ENCODE assay signal across 10 mouse cellular contexts in genomic region chr15:78434896-78435520, GRCm38 (mm10). TPM values are rescaled to one million over a fixed set of nuclear protein-coding genes. Genes with fewer than 3 reads are reported as not detected.
DNase-seq lines count a peak whose midpoint lies in the region; ATAC-seq and TF ChIP-seq lines count a peak whose summit lies in the region.
"Had no signal": no experiment of that assay in that cellular context is flagged by ENCODE, and none has a peak within 500 bp of the region (broad histone marks: within the 10 kb centered on the region; RNA-seq: fewer than 3 reads in every experiment).

No protein-coding gene starts in this region.

- H3K4me3 ChIP-seq in stomach, postnatal 0 days (ENCODE audit: low read depth, low read length), result no peak overlapping the region
- H3K4me3 ChIP-seq: limb, embryonic 13.5 days had no signal

- WGBS in stomach, postnatal 0 days, result 38% methylated on average over 6 of the region's 6 CpGs

- no peak for ATAC-seq in stomach, postnatal 0 days (ENCODE audit: low FRiP score, low TSS enrichment)

- peak; percentile 75 for TF ChIP-seq CTCF in stomach, postnatal 0 days (IDR thresholded peaks at IDR 0.05; ENCODE audit: low read depth)

- peaks cover 7% of the 10 kb centered on the region; the same call in 1 of the 2 replicates for H3K36me3 ChIP-seq in stomach, postnatal 0 days (ENCODE audit: control insufficient read depth, insufficient read depth, low read length)

- no peaks in the 10 kb centered on the region for H3K9me3 ChIP-seq in stomach, postnatal 0 days (ENCODE audit: control insufficient read depth, low read length)
- H3K9me3 ChIP-seq: limb, embryonic 13.5 days had no signal

- DNase-seq in adrenal gland, postnatal 14 days, result peak; percentile 68
- no peak for DNase-seq in adrenal gland, postnatal 4 days (ENCODE audit: low spot score in 2 of 2)
- DNase-seq in left cerebral cortex, adult 18-20 months (ENCODE audit: low spot score in 2 of 2), result peak; percentile 58 to 62
- DNase-seq in left cerebral cortex, postnatal 36 days (ENCODE audit: low spot score in 2 of 2), result no peak
- peak; percentile 49 for DNase-seq in cerebellum, adult 9-10 months
- DNase-seq in left cerebral cortex, postnatal 10 days (ENCODE audit: extremely low spot score in 1 of 2, low spot score in 2 of 2), result peak; percentile 40 to 70
- no peak for DNase-seq in stomach, postnatal 0 days (ENCODE audit: low spot score)
- DNase-seq in urinary bladder, adult 18-20 months (ENCODE audit: low spot score in 2 of 2), result no peak

- TF ChIP-seq EP300 in stomach, postnatal 0 days (optimal IDR thresholded peaks at IDR 0.05), result no peak

- no peak overlapping the region for H3K9ac ChIP-seq in stomach, postnatal 0 days (ENCODE audit: low read length)
- H3K9ac ChIP-seq: limb, embryonic 13.5 days had no signal

- intact Hi-C loops in left cerebral cortex, postnatal 36 days (cut with DNase I), result loop anchor here (5.0 to 10.0 kb wide), 3 partner anchors 107 to 650 kb away; partner anchors contain the start of genes Eif3d and Sstr3
- intact Hi-C loops in left cerebral cortex, postnatal 10 days (cut with DNase I), result loop anchor here (5.0 kb wide), 1 partner anchor 178 kb away; no protein-coding TSS in a partner anchor

- H3K27me3 ChIP-seq in stomach, postnatal 0 days (ENCODE audit: control insufficient read depth, insufficient read depth, low read length), result no peaks in the 10 kb centered on the region

- peaks cover 3% of the 10 kb centered on the region; the same call in 1 of the 2 replicates for H3K4me1 ChIP-seq in stomach, postnatal 0 days (replicated peaks; ENCODE audit: control insufficient read depth, insufficient read depth)

- no peak overlapping the region for H3K27ac ChIP-seq in stomach, postnatal 0 days (replicated peaks)
- H3K27ac ChIP-seq: limb, embryonic 13.5 days had no signal

- no peak overlapping the region for H3K4me2 ChIP-seq in stomach, postnatal 0 days (replicated peaks; ENCODE audit: low read depth)
- H3K4me2 ChIP-seq: limb, embryonic 13.5 days had no signal

RNA-seq across cellular contexts. Expression of gene Kctd17, which starts 6.6 kb away (rescaled TPM):
- 83.4 and 88.8 TPM in 2 replicates for total RNA-seq in adrenal gland, postnatal 14 days (2021)
- total RNA-seq in adrenal gland, postnatal 4 days (2021), result 100 to 1,000 TPM; 107 to 113 TPM
- total RNA-seq in left cerebral cortex, adult 18-20 months (2021), result 100 to 1,000 TPM; 313 to 338 TPM
- 100 to 1,000 TPM; 349 TPM for total RNA-seq in left cerebral cortex, postnatal 36 days (2021)
- total RNA-seq in left cerebral cortex, postnatal 10 days (2021), result 100 to 1,000 TPM; 239 to 255 TPM
- 25.9 and 26.2 TPM in 2 replicates for polyA plus RNA-seq in stomach, postnatal 0 days (2015; fragmentation: Nextera tagmentation; extraction: Ambion mirVana)

RNA-seq across cellular contexts. Expression of gene Mpst, which starts 28.8 kb away (rescaled TPM):
- 43.6 and 57.0 TPM in 2 replicates for total RNA-seq in adrenal gland, postnatal 14 days (2021)
- 10 to 100 TPM; 52.8 to 53.8 TPM for total RNA-seq in adrenal gland, postnatal 4 days (2021)
- 10 to 100 TPM; 28.4 to 33.0 TPM for total RNA-seq in left cerebral cortex, adult 18-20 months (2021)
- total RNA-seq in left cerebral cortex, postnatal 36 days (2021), result 10 to 100 TPM; 32.9 to 37.0 TPM
- total RNA-seq in left cerebral cortex, postnatal 10 days (2021), result 10 to 100 TPM; 56.3 to 56.5 TPM
- polyA plus RNA-seq in stomach, postnatal 0 days (2015; fragmentation: Nextera tagmentation; extraction: Ambion mirVana), result 5.6 and 5.7 TPM in 2 replicates

RNA-seq across cellular contexts. Expression of gene Tst, which starts 29.3 kb away (rescaled TPM):
- total RNA-seq in adrenal gland, postnatal 14 days (2021), result 167 and 212 TPM in 2 replicates
- total RNA-seq in adrenal gland, postnatal 4 days (2021), result 100 to 1,000 TPM; 217 to 242 TPM
- total RNA-seq in left cerebral cortex, adult 18-20 months (2021), result 10 to 100 TPM; 31.6 to 33.8 TPM
- total RNA-seq in left cerebral cortex, postnatal 36 days (2021), result 10 to 100 TPM; 28.1 to 36.3 TPM
- total RNA-seq in left cerebral cortex, postnatal 10 days (2021), result 10 to 100 TPM; 33.8 to 42.9 TPM
- 153 and 177 TPM in 2 replicates for polyA plus RNA-seq in stomach, postnatal 0 days (2015; fragmentation: Nextera tagmentation; extraction: Ambion mirVana)

RNA-seq across cellular contexts. Expression of gene Tmprss6, which starts 33.4 kb away (rescaled TPM):
- 2.9 and 37.6 TPM in 2 replicates for total RNA-seq in adrenal gland, postnatal 14 days (2021)
- total RNA-seq in adrenal gland, postnatal 4 days (2021), result 10 to 100 TPM in 1 of 2 experiments, 1 to 10 TPM in 1; 1.8 to 22.4 TPM
- 1 to 10 TPM in 1 of 2 experiments, under 1 TPM in 1; 0.23 to 1.4 TPM for total RNA-seq in left cerebral cortex, adult 18-20 months (2021)
- 1 to 10 TPM in 1 of 2 experiments, under 1 TPM in 1; 0.10 to 1.0 TPM for total RNA-seq in left cerebral cortex, postnatal 36 days (2021)
- total RNA-seq in left cerebral cortex, postnatal 10 days (2021), result not detected
- polyA plus RNA-seq in stomach, postnatal 0 days (2015; fragmentation: Nextera tagmentation; extraction: Ambion mirVana), result 0.48 and 0.50 TPM in 2 replicates

RNA-seq across cellular contexts. Expression of gene Tex33, which starts 39.3 kb away (rescaled TPM):
- total RNA-seq in adrenal gland, postnatal 14 days (2021), result not detected in 2 replicates
- total RNA-seq in adrenal gland, postnatal 4 days (2021), result not detected
- total RNA-seq in left cerebral cortex, adult 18-20 months (2021), result not detected
- total RNA-seq in left cerebral cortex, postnatal 36 days (2021), result not detected
- under 1 TPM; 0.39 to 0.51 TPM for total RNA-seq in left cerebral cortex, postnatal 10 days (2021)
- polyA plus RNA-seq in stomach, postnatal 0 days (2015; fragmentation: Nextera tagmentation; extraction: Ambion mirVana), result not detected in 2 replicates
- polyA plus RNA-seq: limb, embryonic 13.5 days; stomach, embryonic 14.5 days had no signal

Comparison
In these comparisons a context has a peak if more than half of its experiments do, and no peak if none do; other contexts are left out.
1. DNase-seq: peak in adrenal gland, postnatal 14 days (single experiment), left cerebral cortex, adult 18-20 months (2 of 2), cerebellum, adult 9-10 months (single experiment) and left cerebral cortex, postnatal 10 days (2 of 2); none in adrenal gland, postnatal 4 days (0 of 2), left cerebral cortex, postnatal 36 days (0 of 2), stomach, postnatal 0 days (single experiment) and urinary bladder, adult 18-20 months (0 of 2).